Mouse (Mus musculus): Measurements from ENCODE around the gene Nos1ap.

Nos1ap gene

GRCm38 (mm10) chr1:170360183-170360915, 229.3 kb downstream of the Nos1ap start:
- no peak for DNase-seq (ENCODE audit: low spot score)

DNA sequence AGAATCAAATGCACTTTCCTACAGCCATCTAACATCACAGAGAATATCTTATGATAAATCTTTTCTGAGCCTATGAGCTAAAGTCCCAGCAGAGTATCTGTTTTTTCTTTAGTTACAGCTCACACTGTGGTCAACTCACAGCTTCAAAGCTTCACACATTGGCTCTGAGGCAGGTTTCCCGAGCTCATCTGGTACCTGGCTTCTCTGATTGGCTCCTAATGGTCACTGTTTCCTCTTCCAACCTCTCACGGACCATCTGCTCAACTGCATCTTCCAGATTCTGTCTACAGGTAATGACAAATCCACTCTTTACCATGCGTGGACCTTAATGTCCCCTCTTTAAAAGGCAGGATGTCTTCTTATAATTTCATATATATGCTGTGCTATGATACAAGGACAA, 236.3 kb downstream of the Nos1ap start:
- DNase-seq (ENCODE audit: low spot score), result no peak

DNA sequence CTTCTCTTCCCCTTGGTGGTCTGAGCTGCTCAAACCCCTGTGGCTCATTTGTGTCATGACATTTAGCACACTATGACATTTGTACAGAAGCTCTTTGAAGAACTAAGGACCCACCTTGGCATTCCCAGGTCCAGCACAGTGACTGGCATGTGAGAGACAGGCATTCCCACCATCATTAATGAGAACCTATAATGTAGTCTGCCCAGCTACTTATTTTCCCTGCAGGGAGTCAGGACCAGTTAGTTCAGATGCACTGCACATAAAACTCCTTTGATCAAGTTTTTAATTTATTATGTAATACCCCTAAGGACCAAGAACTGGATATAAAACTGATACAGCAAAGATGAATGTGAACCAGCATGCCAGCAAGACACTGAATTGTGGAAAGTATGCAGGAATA, 238.6 kb downstream of the Nos1ap start:
- DNase-seq (ENCODE audit: low spot score), result no peak

DNA sequence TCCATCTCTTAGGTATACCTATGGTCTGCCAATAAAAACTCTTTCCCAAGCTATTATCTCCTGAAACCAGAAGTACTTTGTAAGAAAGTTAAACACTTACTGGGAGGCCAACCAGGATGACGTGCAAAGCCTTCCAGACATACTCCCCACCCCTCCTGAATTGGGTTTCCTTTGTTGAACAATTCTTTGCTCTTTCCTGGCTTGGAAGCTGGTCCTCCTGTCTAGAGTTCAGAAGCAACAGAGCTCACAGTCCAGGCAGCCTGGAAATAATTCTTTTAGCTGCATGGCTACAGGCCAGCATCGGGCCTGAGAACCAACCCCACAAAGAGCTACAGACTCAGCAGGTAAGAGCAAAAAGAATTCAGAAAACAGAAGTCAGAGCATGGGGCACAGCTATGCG, 243.4 kb downstream of the Nos1ap start:
- DNase-seq (ENCODE audit: low spot score), result no peak

GRCm38 (mm10) chr1:170343906-170344305, 245.8 kb downstream of the Nos1ap start:
- DNase-seq (ENCODE audit: low spot score), result no peak

DNA sequence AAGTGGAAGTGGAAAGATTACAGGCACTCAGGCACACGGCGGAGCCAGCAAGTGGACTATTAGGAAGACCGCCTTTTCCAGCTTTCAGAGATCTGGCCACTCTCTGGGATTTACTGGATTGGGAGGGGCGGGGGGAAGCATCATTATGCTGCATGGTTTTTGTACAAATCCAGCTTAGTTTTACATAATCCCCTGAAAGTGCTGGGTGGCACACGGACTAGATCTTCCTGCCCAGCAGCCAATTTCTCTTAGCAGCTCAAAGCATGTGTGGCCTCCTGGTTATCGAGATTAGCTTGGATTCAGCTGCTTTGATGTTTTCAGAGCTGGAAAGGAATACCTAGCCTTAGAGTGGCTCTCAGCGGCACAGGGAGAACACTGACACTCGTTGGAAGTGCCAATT, 246.6 kb downstream of the Nos1ap start:
- no peak for DNase-seq (ENCODE audit: low spot score)

DNA sequence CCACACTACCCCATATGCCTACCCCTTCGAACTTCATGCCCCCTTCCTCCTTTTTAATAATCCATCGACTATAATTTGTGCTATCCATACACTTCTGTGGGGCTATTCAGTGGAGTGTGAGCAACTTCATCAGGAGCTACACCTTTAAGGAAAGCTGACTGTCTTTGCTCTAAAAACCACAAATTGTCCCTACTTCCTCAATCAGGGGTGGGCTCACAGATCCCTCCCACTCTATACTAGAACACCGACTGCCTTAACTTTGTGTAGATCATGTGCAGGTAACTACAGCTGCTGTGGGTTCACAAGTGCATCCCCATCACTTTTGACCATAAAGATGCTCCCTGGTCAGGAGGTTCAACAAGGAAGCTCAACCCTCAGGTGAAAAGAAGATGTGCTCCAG, 249.7 kb downstream of the Nos1ap start:
- no peak for DNase-seq (ENCODE audit: low spot score)

DNA sequence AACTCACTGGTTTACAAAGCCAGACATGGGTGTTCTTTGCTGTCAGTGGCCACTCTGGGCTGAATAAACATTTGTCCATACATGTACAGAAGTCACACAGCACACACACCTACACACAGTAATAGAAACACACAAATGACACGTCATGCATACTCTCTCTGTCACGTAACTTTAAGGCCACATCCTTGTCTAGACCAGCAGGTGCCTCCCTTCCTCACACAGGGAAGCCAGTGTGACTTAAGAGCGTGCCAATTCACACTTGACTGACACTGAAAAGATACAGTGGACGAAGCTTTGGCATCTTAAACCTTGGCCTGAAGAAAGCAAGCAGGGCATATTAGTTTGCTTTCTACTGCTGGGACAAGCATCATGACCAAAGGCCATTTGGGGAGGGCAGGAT, 256.9 kb downstream of the Nos1ap start:
- DNase-seq (ENCODE audit: low spot score), result no peak

- DNase-seq (ENCODE audit: low spot score), result no peak
Measured at GRCm38 (mm10) chr1:170331926-170332325, 257.7 kb downstream of the Nos1ap start.

DNA sequence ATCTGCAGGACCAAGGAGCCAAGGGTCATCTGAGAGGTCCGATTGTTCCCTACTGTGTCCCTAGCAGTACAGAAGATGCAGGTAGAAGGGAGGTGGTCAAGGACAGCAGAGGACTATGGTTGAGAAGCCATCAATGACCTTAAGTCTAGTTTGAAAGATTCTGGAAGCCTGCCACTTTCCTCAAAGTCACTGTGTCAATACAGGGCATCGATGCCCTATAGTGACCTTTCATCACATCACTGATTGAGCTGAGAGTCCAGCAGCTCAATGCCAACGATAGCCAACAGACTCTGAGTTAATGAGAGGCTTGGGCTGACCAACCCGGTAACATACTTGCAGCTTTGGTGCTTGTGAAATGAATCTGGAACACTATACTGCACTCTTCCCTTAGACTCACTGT, 264.4 kb downstream of the Nos1ap start:
- no peak for DNase-seq (ENCODE audit: low spot score)

DNA sequence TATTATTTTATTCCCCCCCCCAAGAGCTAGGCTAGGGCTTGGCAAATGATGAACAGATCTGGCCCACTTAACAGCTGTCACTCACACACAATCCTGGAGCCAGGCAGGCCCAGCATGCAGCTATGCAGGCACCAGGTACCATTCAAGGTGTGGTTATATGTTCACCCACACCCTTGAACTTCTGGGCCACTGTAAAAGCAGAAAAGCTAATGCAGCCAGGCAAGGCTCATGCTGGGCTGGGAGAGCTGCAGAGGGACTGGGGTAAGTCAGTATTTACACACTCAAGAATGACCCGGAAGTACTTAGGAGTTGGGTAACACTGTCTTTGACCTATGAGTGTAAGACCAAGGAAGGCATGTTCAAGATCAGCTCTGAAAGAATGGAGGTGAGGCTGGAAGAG, 265.3 kb downstream of the Nos1ap start:
- DNase-seq (ENCODE audit: low spot score), result no peak

- no peak for DNase-seq (ENCODE audit: low spot score)
Measured at GRCm38 (mm10) chr1:170323001-170323400, 266.7 kb downstream of the Nos1ap start.

- DNase-seq (ENCODE audit: low spot score), result no peak
Measured at GRCm38 (mm10) chr1:170322046-170322445, 267.6 kb downstream of the Nos1ap start.

DNA sequence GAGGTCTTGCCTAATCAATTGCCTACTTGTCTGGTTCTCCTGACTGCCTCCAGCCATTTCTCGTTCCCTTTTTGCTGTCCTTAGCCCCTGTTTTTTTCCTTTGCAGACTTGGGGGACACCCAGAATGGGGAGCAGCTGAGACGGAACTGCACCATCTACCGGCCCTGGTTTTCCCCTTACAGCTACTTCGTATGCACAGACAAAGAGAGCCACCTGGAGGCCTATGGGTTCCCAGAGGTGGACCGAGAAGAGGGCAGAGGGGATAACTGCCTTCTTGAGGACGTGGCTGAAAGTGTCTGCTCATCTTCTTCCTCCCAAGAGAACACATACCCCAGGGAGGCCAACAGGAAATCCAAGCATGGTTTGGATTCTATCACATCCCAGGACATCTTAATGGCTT, 278.2 kb downstream of the Nos1ap start:
- no peak for DNase-seq (ENCODE audit: low spot score)

- DNase-seq (ENCODE audit: low spot score), result no peak
Measured at GRCm38 (mm10) chr1:170308503-170308902, 281.2 kb downstream of the Nos1ap start, which contains the start of gene Spata46. Gene Spata46, plus strand, starts transcription at chr1:170308803.

GRCm38 (mm10) chr1:170306232-170306631, 283.4 kb downstream of the Nos1ap start, which contains the start of gene Gm7694:
Gene Gm7694, minus strand, starts transcription at chr1:170306332.
- no peak for DNase-seq (ENCODE audit: low spot score)

DNA sequence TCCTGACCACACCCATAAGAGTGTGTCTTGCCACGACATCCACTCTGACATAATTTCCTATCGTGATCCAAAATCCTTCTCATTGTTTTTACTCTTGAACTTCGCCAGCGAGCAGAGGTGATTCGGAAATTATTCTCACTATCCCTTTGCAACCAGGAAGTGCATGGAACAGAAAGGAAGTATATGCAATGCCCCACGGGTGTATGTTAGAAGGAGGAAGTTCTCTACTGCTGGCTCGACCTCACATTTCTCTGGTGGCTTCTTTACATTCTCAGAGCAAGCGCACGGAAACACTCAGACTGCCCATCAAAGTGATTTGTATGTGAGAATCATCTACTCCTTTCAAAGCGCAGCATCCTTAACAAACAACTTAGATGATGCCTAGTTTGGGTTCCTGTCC, 284.7 kb downstream of the Nos1ap start:
- no peak for DNase-seq (ENCODE audit: low spot score)

- DNase-seq (ENCODE audit: low spot score), result no peak
Measured at GRCm38 (mm10) chr1:170303103-170303502, 286.6 kb downstream of the Nos1ap start.

GRCm38 (mm10) chr1:170302456-170302855, 287.2 kb downstream of the Nos1ap start:
- DNase-seq (ENCODE audit: low spot score), result no peak

- DNase-seq (ENCODE audit: low spot score), result no peak
Measured at GRCm38 (mm10) chr1:170301686-170302085, 288.0 kb downstream of the Nos1ap start.

DNA sequence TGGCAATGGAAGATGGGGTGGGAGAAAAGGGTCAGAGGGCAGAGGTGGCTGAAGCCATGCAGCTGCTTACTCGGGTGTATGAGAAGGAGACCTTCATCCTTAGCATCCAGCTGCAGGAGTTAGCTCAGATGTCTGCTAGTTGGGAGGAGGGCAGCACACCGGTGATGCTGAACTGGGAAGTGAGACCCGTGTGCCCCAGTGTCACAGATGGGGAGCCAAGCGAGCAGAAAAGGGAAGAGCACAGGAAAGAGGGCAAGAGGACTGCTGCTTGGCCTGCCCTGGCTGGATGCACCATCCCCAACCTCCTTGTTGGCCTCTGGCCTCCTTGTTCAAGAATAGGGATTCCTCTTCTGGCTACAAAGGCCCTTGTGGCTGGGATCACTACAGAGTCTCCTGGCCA, 290.2 kb downstream of the Nos1ap start:
- no peak for DNase-seq (ENCODE audit: low spot score)

- DNase-seq (ENCODE audit: low spot score), result no peak
Measured at GRCm38 (mm10) chr1:170294786-170295570, 294.7 kb downstream of the Nos1ap start.

DNA sequence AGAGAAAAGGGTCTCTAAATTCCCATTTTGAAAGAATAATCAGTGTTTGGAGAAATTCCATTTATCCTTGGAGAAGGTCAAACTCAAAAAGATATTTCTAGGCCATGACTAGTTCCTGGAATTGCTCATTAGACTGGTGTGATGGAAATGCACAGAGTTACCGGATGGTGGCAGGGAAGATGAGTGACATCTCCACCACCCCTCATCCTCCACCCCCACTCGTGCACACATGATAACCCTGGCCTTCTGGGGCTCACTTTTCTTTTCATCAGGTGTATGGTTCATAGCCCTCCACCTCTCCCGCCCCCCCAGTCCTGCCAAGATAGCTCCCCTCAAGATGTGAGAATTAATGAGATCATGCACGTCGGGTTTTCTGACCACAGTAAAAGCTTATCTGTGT, 296.4 kb downstream of the Nos1ap start:
- no peak for DNase-seq (ENCODE audit: low spot score)

Measured in testis, postnatal 14 days (tissue).